Mouse (Mus musculus) MEL (cell line): ENCODE data around the gene Trpm8. TPM values are rescaled to one million over a fixed set of nuclear protein-coding genes. Genes with fewer than 3 reads are reported as not detected.

ENCODE experiments used
- DNase-seq: peaks from one replicate; pipeline ENCODE4 v3.0.0; 2011; ENCODE audit warnings: low read depth, low spot score
- H3K27ac ChIP-seq: 2 replicates; pipeline ENCODE4 v1.5.1; 2012; ENCODE audit warnings: low read depth, mild to moderate bottlenecking, control low read depth, low read length, moderate library complexity; ENCODE audit not compliant: control insufficient read depth
- H3K27me3 ChIP-seq, 2 experiments: fragments of 150-350 bp in 1 of 2; sonication (generic) in 1 of 2; 2 replicates each; pipeline ENCODE4 v1.6.1; 2012; ENCODE audit warnings: low read length in 2 of 2, mild to moderate bottlenecking in 2 of 2, improper control_type of control experiment in 1 of 2, moderate library complexity in 1 of 2; ENCODE audit not compliant: insufficient read depth in 2 of 2, control insufficient read depth in 1 of 2
- H3K36me3 ChIP-seq, 2 experiments: 2 replicates each; pipeline ENCODE4 v1.6.1; 2012 to 2014; ENCODE audit warnings: low read length in 2 of 2, improper control_type of control experiment in 1 of 2, inconsistent platforms in 1 of 2, mild to moderate bottlenecking in 1 of 2; ENCODE audit not compliant: insufficient read depth in 2 of 2, control insufficient read depth in 1 of 2
- H3K4me1 ChIP-seq, 2 experiments: fragments of 150-350 bp in 1 of 2; sonication (generic) in 1 of 2; 2 replicates each; pipeline ENCODE4 v1.6.1; 2012; ENCODE audit warnings: low read length in 2 of 2, improper control_type of control experiment in 1 of 2, mild to moderate bottlenecking in 1 of 2; ENCODE audit not compliant: insufficient read depth in 2 of 2, control insufficient read depth in 1 of 2
- H3K4me3 ChIP-seq, 2 experiments: fragments of 150-350 bp in 1 of 2; sonication (generic) in 1 of 2; 2 replicates each; pipeline ENCODE4 v1.5.1; 2012; ENCODE audit warnings: low read depth in 2 of 2, low read length in 2 of 2, mild to moderate bottlenecking in 2 of 2, moderate library complexity in 2 of 2, control low read depth in 1 of 2, improper control_type of control experiment in 1 of 2; ENCODE audit not compliant: control insufficient read depth in 1 of 2, insufficient read depth in 1 of 2
- H3K79me2 ChIP-seq: 2 replicates; pipeline ENCODE4 v1.6.1; 2012; ENCODE audit warnings: mild to moderate bottlenecking, low read length, moderate library complexity; ENCODE audit not compliant: control insufficient read depth, poor library complexity, insufficient read depth
- H3K9ac ChIP-seq: 2 replicates; pipeline ENCODE4 v1.6.1; 2012; ENCODE audit warnings: low read depth, mild to moderate bottlenecking, control low read depth, low read length, moderate library complexity; ENCODE audit not compliant: control insufficient read depth, poor library complexity, severe bottlenecking
- H3K9me3 ChIP-seq: fragments of 150-350 bp; sonication (generic); replicated peaks from 2 replicates; pipeline ENCODE4 v1.6.1; 2012; ENCODE audit warnings: mild to moderate bottlenecking, low read length, improper control_type of control experiment, moderate library complexity; ENCODE audit not compliant: insufficient read depth
- BHLHE40 ChIP-seq: IDR thresholded peaks from 2 replicates; pipeline ENCODE4 v1.6.1; 2012; ENCODE audit warnings: low read depth, mild to moderate bottlenecking, inconsistent platforms, low read length, improper control_type of control experiment, borderline replicate concordance
- CHD1 ChIP-seq: IDR thresholded peaks from 2 replicates; pipeline ENCODE4 v1.6.1; 2012; ENCODE audit warnings: low read depth, mild to moderate bottlenecking, inconsistent platforms, low read length, improper control_type of control experiment
- CTCF ChIP-seq, 3 experiments: IDR thresholded peaks in 2 of 3; conservative IDR thresholded peaks in 1 of 3; 2 replicates each; pipeline ENCODE4 v1.5.1; 2011 to 2012; ENCODE audit warnings: low read length in 3 of 3, low read depth in 2 of 3, mild to moderate bottlenecking in 2 of 3, improper control_type of control experiment in 1 of 3, inconsistent platforms in 1 of 3, mixed read lengths in 1 of 3, moderate library complexity in 1 of 3; ENCODE audit not compliant: control insufficient read depth in 1 of 3, insufficient read depth in 1 of 3, poor library complexity in 1 of 3, severe bottlenecking in 1 of 3
- ELF1 ChIP-seq: IDR thresholded peaks from 2 replicates; pipeline ENCODE4 v1.6.1; 2014; ENCODE audit warnings: low read depth, mild to moderate bottlenecking, inconsistent platforms, low read length, improper control_type of control experiment, moderate library complexity
- EP300 ChIP-seq, 2 experiments: IDR thresholded peaks; 2 replicates each; pipeline ENCODE4 v1.6.1; 2011; ENCODE audit warnings: improper control_type of control experiment in 2 of 2, low read length in 2 of 2, low read depth in 1 of 2, mild to moderate bottlenecking in 1 of 2
- HCFC1 ChIP-seq: IDR thresholded peaks from 2 replicates; pipeline ENCODE4 v1.6.1; 2012; ENCODE audit warnings: low read depth, mild to moderate bottlenecking, inconsistent platforms, low read length, improper control_type of control experiment, moderate library complexity
- MAFK ChIP-seq: IDR thresholded peaks from 2 replicates; pipeline ENCODE4 v1.6.1; 2011; ENCODE audit warnings: low read depth, mild to moderate bottlenecking, low read length, improper control_type of control experiment, borderline replicate concordance
- MAX ChIP-seq: IDR thresholded peaks from 2 replicates; pipeline ENCODE4 v1.6.1; 2011; ENCODE audit warnings: low read length, improper control_type of control experiment
- MAZ ChIP-seq: IDR thresholded peaks from 2 replicates; pipeline ENCODE4 v1.6.1; 2012; ENCODE audit warnings: low read depth, mild to moderate bottlenecking, inconsistent platforms, low read length, improper control_type of control experiment
- MEF2A ChIP-seq: IDR thresholded peaks from 2 replicates; pipeline ENCODE4 v1.6.1; 2014; ENCODE audit warnings: low read depth, mild to moderate bottlenecking, inconsistent platforms, low read length, improper control_type of control experiment; ENCODE audit not compliant: poor library complexity, insufficient replicate concordance, severe bottlenecking; ENCODE audit errors: extremely low read depth
- MYC ChIP-seq: IDR thresholded peaks from 2 replicates; pipeline ENCODE4 v1.6.1; 2011; ENCODE audit warnings: low read depth, mild to moderate bottlenecking, low read length, improper control_type of control experiment, moderate library complexity
- POLR2AphosphoS5 ChIP-seq: IDR thresholded peaks from 2 replicates; pipeline ENCODE4 v1.6.1; 2012; ENCODE audit warnings: low read depth, borderline replicate concordance, mild to moderate bottlenecking, inconsistent platforms, low read length, moderate library complexity, mixed read lengths
- RAD21 ChIP-seq: IDR thresholded peaks from 2 replicates; pipeline ENCODE4 v1.6.1; 2011; ENCODE audit warnings: mild to moderate bottlenecking, low read depth, low read length, improper control_type of control experiment
- RCOR1 ChIP-seq: IDR thresholded peaks from 2 replicates; pipeline ENCODE4 v1.6.1; 2012; ENCODE audit warnings: low read depth, mild to moderate bottlenecking, inconsistent platforms, low read length, improper control_type of control experiment
- SIN3A ChIP-seq: IDR thresholded peaks from 2 replicates; pipeline ENCODE4 v1.6.1; 2012; ENCODE audit warnings: low read length, improper control_type of control experiment, inconsistent platforms
- SMC3 ChIP-seq: IDR thresholded peaks from 2 replicates; pipeline ENCODE4 v1.6.1; 2011; ENCODE audit warnings: low read depth, low read length, improper control_type of control experiment
- TAL1 ChIP-seq: IDR thresholded peaks from 2 replicates; pipeline ENCODE4 v1.6.1; 2012; ENCODE audit warnings: mild to moderate bottlenecking, inconsistent platforms, low read length, moderate library complexity, mixed read lengths
- UBTF ChIP-seq: IDR thresholded peaks from 2 replicates; pipeline ENCODE4 v1.6.1; 2012; ENCODE audit warnings: low read depth, mild to moderate bottlenecking, inconsistent platforms, low read length, improper control_type of control experiment, moderate library complexity, borderline replicate concordance; ENCODE audit not compliant: insufficient read depth
- ZC3H11A ChIP-seq: IDR thresholded peaks from 2 replicates; pipeline ENCODE4 v1.6.1; 2012; ENCODE audit warnings: low read depth, mild to moderate bottlenecking, inconsistent platforms, low read length, improper control_type of control experiment
- ZKSCAN1 ChIP-seq: IDR thresholded peaks from 2 replicates; pipeline ENCODE4 v1.6.1; 2012; ENCODE audit warnings: low read depth, mild to moderate bottlenecking, inconsistent platforms, low read length, improper control_type of control experiment, moderate library complexity
- polyA plus RNA-seq, 2 experiments: library from polyadenylated mRNA; stranded (reverse) in 1 of 2; unstranded in 1 of 2; fragments of >175 nt in 1 of 2; fragments of >200 nt in 1 of 2; gene quantifications; 2 replicates each; pipeline versions ENCODE4 v1.2.1 to v1.2.4; 2012; ENCODE audit warnings: low replicate concordance in 2 of 2, low read depth in 1 of 2; ENCODE audit not compliant: insufficient read length in 2 of 2, insufficient read depth in 1 of 2, missing spikeins in 1 of 2
- total RNA-seq: library from RNA; depleted of rRNA; stranded (reverse); fragments of 300-350 nt; gene quantifications from 2 replicates; pipeline ENCODE4 v1.2.3, GENCODE M21; 2012

Gene Trpm8
- total and polyA plus RNA-seq, 3 experiments: not detected

DNA sequence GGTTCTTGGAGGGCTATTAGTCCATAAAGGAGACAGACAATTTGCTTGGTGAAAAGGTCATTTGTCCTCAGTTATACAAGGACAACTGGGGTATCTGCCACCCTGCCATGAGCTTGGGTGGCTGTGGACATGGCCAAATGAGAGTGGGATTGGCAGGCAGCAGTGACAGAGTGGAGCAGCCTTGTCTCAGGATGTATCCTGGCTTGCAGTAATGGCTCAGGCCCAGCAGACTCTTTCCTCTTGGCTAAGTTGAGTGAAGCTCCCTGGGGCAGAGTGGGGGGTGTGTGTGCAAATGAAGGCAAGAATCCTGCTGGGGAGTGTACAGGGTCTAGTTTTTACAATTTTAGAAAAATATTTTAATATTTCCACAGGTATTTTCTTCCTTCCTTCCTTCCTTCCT, 44.7 kb downstream of the Trpm8 start:
- Histone ChIP-seq H3K9me3 (no peaks in the 10 kb centered on the region), H3K27ac (no peak overlapping the region), H3K4me1 (no peaks in the 10 kb centered on the region), H3K36me3 (no peaks in the 10 kb centered on the region), H3K79me2 (no peaks in the 10 kb centered on the region; the same call in 1 of the 2 replicates), H3K9ac (no peak overlapping the region), H3K27me3 (no peaks in the 10 kb centered on the region), H3K4me3 (no peak overlapping the region)
- TF ChIP-seq CHD1 (no peak), MYC (no peak), UBTF (no peak), RAD21 (no peak), SMC3 (no peak), POLR2AphosphoS5 (no peak)
- no peak for DNase-seq

DNA sequence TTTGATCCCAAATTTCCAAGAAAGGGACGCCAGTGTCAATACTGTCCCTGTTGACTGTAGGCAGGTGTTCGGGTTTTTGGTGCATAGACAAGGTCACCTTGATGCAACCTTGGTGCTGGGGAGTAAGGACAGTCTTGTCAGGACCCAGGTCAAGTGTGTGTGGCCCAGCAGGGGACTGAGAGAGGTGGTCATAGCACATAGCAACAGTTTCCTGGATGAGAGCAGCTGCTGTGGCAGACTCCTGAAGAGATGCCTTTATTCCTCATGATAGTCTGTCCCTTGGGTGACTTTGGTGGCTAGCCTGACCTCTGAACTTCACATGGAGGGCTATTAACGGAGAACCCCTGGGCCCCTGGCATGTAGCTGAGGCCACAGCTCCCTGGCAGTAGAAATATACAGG, 45.6 kb downstream of the Trpm8 start:
- H3K27me3 ChIP-seq: no peaks in the 10 kb centered on the region
- TF ChIP-seq MAZ: no peak
- TF ChIP-seq RAD21: no peak
- TF ChIP-seq CTCF (IDR thresholded peaks at IDR 0.05 in 2 of 3, conservative IDR thresholded peaks at IDR 0.05 in 1 of 3; ENCODE audit: control insufficient read depth in 1 of 3, insufficient read depth in 1 of 3, low read depth in 2 of 3, low read length in 3 of 3, poor library complexity in 1 of 3, severe bottlenecking in 1 of 3): no peak
- TF ChIP-seq CHD1: no peak
- no peak overlapping the region for H3K9ac ChIP-seq
- H3K4me3 ChIP-seq: no peak overlapping the region
- H3K4me1 ChIP-seq: no peaks in the 10 kb centered on the region
- DNase-seq: no peak
- no peaks in the 10 kb centered on the region for H3K36me3 ChIP-seq
- no peaks in the 10 kb centered on the region; the same call in 1 of the 2 replicates for H3K79me2 ChIP-seq
- no peak overlapping the region for H3K27ac ChIP-seq
- no peaks in the 10 kb centered on the region for H3K9me3 ChIP-seq

DNA sequence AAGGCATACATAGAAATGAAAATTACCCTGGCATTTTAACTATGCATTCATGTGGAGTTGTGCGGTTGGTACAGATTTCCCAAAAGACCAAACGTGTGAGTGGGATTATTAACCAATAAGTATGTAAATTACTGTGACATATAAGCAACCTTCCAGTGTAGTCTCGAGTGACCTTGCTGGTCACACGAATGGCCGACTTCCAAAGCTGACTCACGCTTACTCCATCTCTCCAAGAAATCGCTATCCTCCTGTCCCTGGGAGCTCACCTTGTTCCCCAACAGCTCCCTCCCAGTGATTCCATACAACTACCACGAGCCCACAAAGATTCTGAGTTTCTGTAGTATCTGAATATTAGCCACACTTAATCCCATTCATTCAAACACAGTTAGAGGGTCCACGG, 62.0 kb downstream of the Trpm8 start:
- TF ChIP-seq HCFC1 (no peak), MEF2A (no peak), BHLHE40 (no peak), MYC (no peak), EP300 (IDR thresholded peaks at IDR 0.05; ENCODE audit: low read depth in 1 of 2, low read length in 2 of 2) (no peak), TAL1 (no peak), MAX (no peak), ELF1 (no peak), MAFK (no peak), ZC3H11A (no peak), ZKSCAN1 (no peak), RCOR1 (no peak), POLR2AphosphoS5 (no peak), SIN3A (no peak)
- Histone ChIP-seq H3K4me3 (no peak overlapping the region), H3K9me3 (no peaks in the 10 kb centered on the region), H3K27ac (no peak overlapping the region), H3K27me3 (no peaks in the 10 kb centered on the region), H3K79me2 (no peaks in the 10 kb centered on the region), H3K4me1 (no peaks in the 10 kb centered on the region), H3K36me3 (no peaks in the 10 kb centered on the region), H3K9ac (no peak overlapping the region)
- no peak for DNase-seq
